Mouse (Mus musculus) intestine, embryonic 15.5 days (tissue): ENCODE results near the gene Svip. TPM values are rescaled to one million over a fixed set of nuclear protein-coding genes. Genes with fewer than 3 reads are reported as not detected.
A peak's percentile ranks its signal among the peaks of the same experiment; 100 is the strongest.

Experiments used
- ATAC-seq: fragments of 200-750 bp; cut with Nextera tagmentation; 2 replicates; pipeline ENCODE4 v1.8.0; 2017; ENCODE audit warnings: moderate TSS enrichment, moderate library complexity
- H3K27ac ChIP-seq: fragments of 300-500 bp; sonication (generic); 2 replicates; pipeline ENCODE4 v1.5.1; 2015; ENCODE audit warnings: mild to moderate bottlenecking, inconsistent platforms
- H3K27me3 ChIP-seq: fragments of 300-500 bp; sonication (generic); replicated peaks from 2 replicates; pipeline ENCODE4 v1.6.1; 2015; ENCODE audit warnings: inconsistent platforms
- H3K36me3 ChIP-seq: fragments of 300-500 bp; sonication (generic); 2 replicates; pipeline ENCODE4 v1.6.1; 2015; ENCODE audit warnings: inconsistent platforms
- H3K4me1 ChIP-seq: fragments of 300-500 bp; sonication (generic); replicated peaks from 2 replicates; pipeline ENCODE4 v1.6.1; 2015; ENCODE audit warnings: inconsistent platforms
- H3K4me2 ChIP-seq: fragments of 300-500 bp; sonication (generic); replicated peaks from 2 replicates; pipeline ENCODE4 v1.6.1; 2015; ENCODE audit warnings: mild to moderate bottlenecking, inconsistent platforms
- H3K4me3 ChIP-seq: fragments of 300-500 bp; sonication (generic); replicated peaks from 2 replicates; pipeline ENCODE4 v1.5.1; 2015; ENCODE audit warnings: inconsistent platforms
- H3K9ac ChIP-seq: fragments of 300-500 bp; sonication (generic); 2 replicates; pipeline ENCODE4 v1.6.1; 2015; ENCODE audit warnings: inconsistent platforms
- H3K9me3 ChIP-seq: fragments of 300-500 bp; sonication (generic); 2 replicates; pipeline ENCODE4 v1.6.1; 2016; ENCODE audit warnings: inconsistent platforms
- WGBS: fragments of 180-500 bp; shearing (Covaris S2); methylation state at CpG from one replicate; pipeline ENCODE4 v1.1.7; 2015; 5-methylcytosine and 5-hydroxymethylcytosine counted together
- polyA plus RNA-seq: library from polyadenylated mRNA; unstranded; fragments of >200 nt; fragmentation: Nextera tagmentation; extraction: Ambion mirVana; gene quantifications from 2 replicates; pipeline ENCODE4 v1.2.1, GENCODE M21; 2015

Gene Svip
- polyA plus RNA-seq, 1 experiment from 2014 or later, result 18.0 TPM

- Histone ChIP-seq H3K9me3 (no peaks in the 10 kb centered on the region), H3K27me3 (no peaks in the 10 kb centered on the region), H3K4me3 (no peak overlapping the region), H3K27ac (no peak overlapping the region), H3K4me2 (no peak overlapping the region), H3K9ac (no peak overlapping the region), H3K36me3 (no peaks in the 10 kb centered on the region), H3K4me1 (no peaks in the 10 kb centered on the region)
- 45% methylated on average over 9 of the region's 9 CpGs for WGBS
- ATAC-seq, result peak; percentile 76
Observed at GRCm38 (mm10) chr7:51955424-51956041, 50.3 kb downstream of the Svip start.

Other genes with a start within 250 kb of the Svip start
- gene Gas2, start 144.0 kb downstream of the Svip start, polyA plus RNA-seq, result 12.0 and 13.8 TPM in 2 replicates
- 9.9 and 11.2 TPM in 2 replicates for gene Fancf, start 143.8 kb downstream of the Svip start, polyA plus RNA-seq
- not detected in 2 replicates for gene 1700015G11Rik, start 9.7 kb upstream of the Svip start, polyA plus RNA-seq